Mouse (Mus musculus): ENCODE results near the gene Clec2l.
A peak's percentile ranks its signal among the peaks of the same experiment; 100 is the strongest.
"Not testable (repeated sequence)": the region's sequence is repeated elsewhere in the genome, so short reads cannot be mapped to it uniquely, and the experiment has no call there.

Gene Clec2l

GRCm38 (mm10) chr6:38670488-38670887 is 7.6 kb downstream of the Clec2l start:
- DNase-seq (ENCODE audit: low read depth, low spot score): not testable (repeated sequence)

GRCm38 (mm10) chr6:38671270-38671669 is 8.4 kb downstream of the Clec2l start:
- DNase-seq (ENCODE audit: low read depth, low spot score): no peak

GRCm38 (mm10) chr6:38672011-38672410 is 9.1 kb downstream of the Clec2l start:
- no peak for DNase-seq (ENCODE audit: low read depth, low spot score)

- DNase-seq (ENCODE audit: low read depth, low spot score): no peak
Measured at GRCm38 (mm10) chr6:38676217-38676616, 13.3 kb downstream of the Clec2l start.

DNA sequence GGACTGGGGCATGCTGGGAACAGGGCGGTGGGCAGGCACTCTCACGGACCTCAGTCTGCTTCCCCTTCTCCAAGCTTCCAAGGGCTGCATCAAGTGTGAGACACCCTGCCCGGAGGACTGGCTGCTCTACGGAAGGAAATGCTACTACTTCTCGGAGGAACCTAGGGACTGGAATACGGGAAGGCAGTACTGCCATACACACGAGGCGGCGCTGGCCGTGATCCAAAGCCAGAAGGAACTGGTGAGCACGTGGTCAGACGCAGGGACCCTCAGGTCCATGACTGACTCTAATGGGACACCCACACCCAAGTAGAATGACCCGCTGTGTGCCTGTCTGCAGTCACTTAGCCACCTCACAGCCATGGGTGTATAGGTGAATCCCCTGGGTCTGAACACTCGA is 13.9 kb downstream of the Clec2l start:
- DNase-seq (ENCODE audit: low read depth, low spot score): no peak

GRCm38 (mm10) chr6:38677629-38678028 is 14.8 kb downstream of the Clec2l start:
- DNase-seq (ENCODE audit: low read depth, low spot score): no peak

DNA sequence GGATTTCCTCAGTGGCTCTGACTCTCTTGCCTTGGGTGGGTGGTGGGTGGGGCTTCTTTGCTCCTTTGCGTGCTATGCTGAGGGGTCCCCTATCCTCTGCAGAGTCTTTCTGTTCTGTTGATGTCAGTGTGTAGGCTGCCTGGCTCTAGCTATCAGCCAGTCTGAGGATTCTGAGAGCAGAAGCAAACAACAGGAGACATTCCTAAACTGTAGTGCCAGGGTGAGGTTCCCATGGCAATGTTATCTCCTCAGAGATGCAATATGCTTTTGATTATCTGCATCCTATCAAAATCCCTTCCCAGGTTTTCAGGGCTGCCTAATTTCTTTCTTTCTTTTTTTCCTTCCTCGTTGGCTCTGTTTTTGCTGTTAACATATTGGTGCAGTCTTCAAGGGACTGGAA is 19.7 kb downstream of the Clec2l start:
- DNase-seq (ENCODE audit: low read depth, low spot score): no peak

- peak; percentile 47 for DNase-seq (ENCODE audit: low read depth, low spot score)
Measured at GRCm38 (mm10) chr6:38687216-38687615, 24.3 kb downstream of the Clec2l start.

DNA sequence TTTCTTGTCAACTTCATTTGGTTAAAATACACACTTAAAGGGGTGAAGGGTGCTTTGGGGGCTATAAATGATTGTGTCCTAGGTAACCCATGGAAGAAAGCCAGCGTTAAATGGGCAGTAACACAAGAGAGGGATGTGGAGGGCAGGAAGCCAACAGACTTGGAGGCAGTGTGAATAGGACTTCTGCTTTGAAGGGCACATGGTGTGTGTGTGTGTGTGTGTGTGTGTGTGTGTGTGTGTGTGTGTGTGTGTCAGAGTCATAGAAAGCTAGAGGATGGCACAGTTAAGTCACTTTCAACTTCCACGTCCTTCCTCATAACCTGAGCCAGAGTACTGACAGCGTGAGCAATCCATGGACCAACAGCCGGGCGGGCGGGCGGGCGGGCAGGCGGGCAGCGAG is 26.0 kb downstream of the Clec2l start:
- no peak for DNase-seq (ENCODE audit: low read depth, low spot score)

GRCm38 (mm10) chr6:38690615-38691014 is 27.7 kb downstream of the Clec2l start:
- no peak for DNase-seq (ENCODE audit: low read depth, low spot score)

DNA sequence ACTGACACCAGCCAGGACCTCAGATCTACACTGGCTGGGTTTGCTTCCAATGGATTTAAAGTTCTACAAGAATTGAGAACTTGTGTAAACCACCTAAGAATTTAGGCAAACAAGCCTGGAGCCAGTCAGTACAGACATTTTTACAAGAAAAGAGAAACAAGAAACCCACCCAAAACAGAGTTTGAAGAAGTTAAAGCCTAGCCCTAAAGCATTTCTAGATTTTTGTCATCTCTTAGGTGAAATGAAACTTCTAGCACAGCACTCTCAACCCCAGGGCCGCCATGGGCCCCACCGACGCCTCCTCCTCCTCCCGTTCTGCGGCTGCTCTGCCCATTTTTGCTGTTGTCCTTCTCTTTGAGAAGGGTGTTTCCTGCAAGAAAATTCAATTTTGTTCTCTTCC is 28.2 kb downstream of the Clec2l start:
- DNase-seq (ENCODE audit: low read depth, low spot score): peak; percentile 27

DNA sequence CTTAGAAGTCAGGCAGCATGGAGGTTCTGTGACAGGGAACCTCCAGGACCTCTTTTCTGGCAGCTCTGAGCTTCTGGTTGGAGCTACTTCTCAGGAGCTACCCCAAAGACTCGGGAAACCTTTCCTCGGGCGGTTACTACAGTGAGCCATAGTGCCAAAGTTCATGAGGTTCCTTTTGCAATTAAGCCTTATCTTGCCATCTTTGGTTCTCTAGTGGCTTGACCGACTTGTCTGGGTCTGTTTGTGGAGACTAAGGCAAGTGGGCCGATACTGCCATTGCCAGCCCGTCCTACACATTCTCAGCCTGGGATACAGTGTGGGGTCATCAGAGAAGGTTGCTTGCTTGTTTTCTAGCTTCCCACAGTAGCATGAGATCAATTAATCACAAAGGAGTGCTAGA is 29.7 kb downstream of the Clec2l start:
- DNase-seq (ENCODE audit: low read depth, low spot score): no peak

GRCm38 (mm10) chr6:38695380-38696054 is 32.6 kb downstream of the Clec2l start:
- peak; percentile 83 for DNase-seq (ENCODE audit: low read depth, low spot score)

DNA sequence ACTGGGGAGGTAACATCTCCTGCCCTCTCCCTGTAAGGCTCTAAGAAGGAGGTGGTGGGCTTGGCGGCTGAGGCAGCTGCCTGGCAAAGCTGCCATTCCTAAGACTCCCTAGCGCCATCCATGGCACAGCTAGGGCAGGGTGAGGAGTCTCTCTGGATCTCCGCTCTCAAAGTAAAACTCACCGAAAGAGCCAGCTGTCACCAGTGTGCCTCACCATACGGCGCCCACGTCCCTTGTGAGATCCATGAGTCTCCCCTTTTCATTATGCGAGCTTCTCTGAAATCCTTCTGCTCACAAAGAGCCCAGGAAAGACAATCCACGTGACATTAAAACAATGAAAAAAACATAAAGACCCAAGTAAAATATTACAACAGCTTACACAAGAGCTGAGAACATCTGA is 33.7 kb downstream of the Clec2l start:
- no peak for DNase-seq (ENCODE audit: low read depth, low spot score)

- no peak for DNase-seq (ENCODE audit: low read depth, low spot score)
Measured at GRCm38 (mm10) chr6:38698233-38698889, 35.5 kb downstream of the Clec2l start.

GRCm38 (mm10) chr6:38701421-38701820 is 38.6 kb downstream of the Clec2l start:
- no peak for DNase-seq (ENCODE audit: low read depth, low spot score)

DNA sequence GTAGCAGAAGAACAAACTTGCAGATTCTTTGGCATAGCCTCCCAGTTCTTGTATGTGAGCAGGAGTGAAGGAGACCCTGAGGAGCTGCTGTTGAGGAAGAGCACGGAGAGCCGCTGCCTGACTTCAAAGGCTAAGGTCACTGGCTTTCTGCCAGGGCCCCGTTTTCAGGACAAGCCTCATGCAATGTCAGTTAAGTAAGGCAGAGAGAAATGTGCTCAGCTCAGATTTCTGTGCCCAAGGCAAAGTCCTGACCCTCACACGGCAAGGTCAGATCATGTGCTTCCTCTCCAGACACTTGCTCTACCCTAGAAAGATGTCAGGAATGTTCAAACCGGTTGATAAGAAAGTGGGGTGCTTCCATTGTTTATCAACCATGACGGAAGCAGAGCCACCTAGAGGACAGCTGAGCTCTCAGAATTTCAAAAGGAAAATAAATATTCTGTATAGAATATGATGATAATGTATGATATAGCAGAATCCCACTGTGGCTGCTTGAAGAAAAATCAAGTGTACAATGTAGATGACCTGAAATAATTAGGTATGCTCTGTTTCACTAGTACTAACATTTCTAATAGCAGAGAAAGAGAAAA is 40.0 kb downstream of the Clec2l start:
- no peak for DNase-seq (ENCODE audit: low read depth, low spot score)

- no peak for DNase-seq (ENCODE audit: low read depth, low spot score)
Measured at GRCm38 (mm10) chr6:38703526-38703925, 40.7 kb downstream of the Clec2l start.

DNA sequence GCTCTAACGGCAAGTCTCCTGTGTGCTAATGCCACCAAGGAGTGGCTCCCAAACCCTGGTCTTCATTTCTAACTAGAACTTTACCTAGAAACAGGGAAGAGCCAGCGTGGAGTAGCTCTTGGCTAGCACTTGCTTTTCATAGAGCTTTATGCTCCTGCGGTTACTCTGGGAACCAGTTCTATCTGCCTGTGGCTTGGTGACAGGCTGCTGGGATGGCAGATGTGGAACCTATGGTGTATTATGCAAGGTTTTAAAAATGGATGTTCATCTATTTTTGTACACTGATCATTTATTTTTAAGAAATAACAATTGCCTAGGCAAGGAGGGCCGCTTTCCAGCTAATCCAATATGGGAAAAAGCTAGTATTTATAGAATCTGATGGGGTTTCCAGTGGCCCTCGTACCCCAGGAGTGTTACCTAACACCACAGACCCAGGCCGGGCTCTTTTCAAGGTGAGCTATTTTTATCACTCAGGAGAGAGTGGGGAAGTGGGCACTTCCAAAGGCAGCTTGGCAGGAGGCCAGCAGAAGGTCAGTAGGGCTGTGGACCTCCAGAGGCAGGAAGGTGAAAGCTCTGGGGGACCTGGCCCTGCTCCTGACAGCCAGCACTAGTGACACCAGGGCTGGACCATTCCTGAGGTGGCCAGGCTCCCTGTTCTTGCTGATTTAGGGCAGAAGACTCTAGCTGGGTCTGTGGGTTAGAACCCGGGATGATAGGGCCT is 41.6 kb downstream of the Clec2l start:
- no peak for DNase-seq (ENCODE audit: low read depth, low spot score)

GRCm38 (mm10) chr6:38710449-38710848 is 47.6 kb downstream of the Clec2l start:
- no peak for DNase-seq (ENCODE audit: low read depth, low spot score)

GRCm38 (mm10) chr6:38713957-38714898 is 51.4 kb downstream of the Clec2l start:
- no peak for DNase-seq (ENCODE audit: low read depth, low spot score)
